Mouse (Mus musculus) small intestine, adult 2 months (tissue): ENCODE measurements around the gene Sh3pxd2b.

Source experiments
- CTCF ChIP-seq: fragments of 200-500 bp; IDR thresholded peaks from 2 replicates; pipeline ENCODE4 v1.5.1; 2012; ENCODE audit warnings: low read depth, mild to moderate bottlenecking, control low read depth, inconsistent platforms, low read length, moderate library complexity, mixed read lengths; ENCODE audit not compliant: insufficient replicate concordance, insufficient read length; ENCODE audit errors: extremely low read depth
- POLR2A ChIP-seq: fragments of 200-500 bp; IDR thresholded peaks from 2 replicates; pipeline ENCODE4 v1.6.1; 2012; ENCODE audit warnings: low read depth, mild to moderate bottlenecking, control low read depth, inconsistent platforms, low read length, moderate library complexity

GRCm38 (mm10) chr11:32471925-32472324 is 124.3 kb downstream of the Sh3pxd2b start:
- TF ChIP-seq CTCF = no peak
- no peak for TF ChIP-seq POLR2A
